In the genomic region with DNA sequence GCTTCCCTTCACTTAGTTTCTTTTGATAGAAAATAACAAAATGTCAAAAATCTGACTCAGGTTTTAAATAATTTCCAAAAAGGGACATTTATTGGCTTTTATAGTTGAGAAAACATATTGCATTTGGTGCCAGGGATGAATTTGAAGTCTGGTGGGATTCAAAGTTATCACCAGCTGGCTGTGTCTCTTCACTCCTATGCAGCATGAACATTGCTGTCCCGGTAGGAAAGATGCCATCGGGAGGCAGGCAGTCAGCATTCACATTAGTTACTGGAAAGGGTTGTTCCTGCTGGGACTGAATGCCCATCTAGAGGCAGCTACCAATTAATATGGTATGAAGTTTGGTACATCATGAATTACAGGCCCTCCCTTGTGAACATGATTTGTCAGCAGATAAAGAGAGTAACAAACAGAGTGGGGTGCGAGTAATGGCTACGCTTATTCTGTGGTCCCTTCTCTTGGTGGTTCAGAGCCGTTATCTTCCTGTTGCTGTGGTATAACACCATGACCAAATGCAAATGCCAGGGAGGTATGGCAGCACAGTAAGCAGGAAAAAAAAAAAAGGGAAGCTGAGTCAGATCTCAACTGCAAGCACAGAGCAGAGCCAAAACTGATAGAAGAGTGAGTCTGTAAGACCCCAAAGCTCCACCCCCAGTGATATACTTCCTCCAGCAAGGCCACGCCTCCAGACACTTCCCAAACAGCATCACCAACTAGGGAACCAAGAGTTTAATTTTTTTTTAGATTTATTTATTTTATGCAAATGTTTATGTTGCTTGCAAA, we compare ENCODE assay signal across 18 mouse cellular contexts.
DNase-seq lines count a peak whose midpoint lies in the region.
"Had no signal": no experiment of that assay in that cellular context is flagged by ENCODE, and none has a peak within 500 bp of the region (broad histone marks: within the 10 kb centered on the region; RNA-seq: fewer than 3 reads in every experiment).

No protein-coding gene starts in this region.

- DNase-seq in layer of hippocampus, adult 18-20 months (ENCODE audit: low spot score in 2 of 2): peak; percentile 23 to 68
- DNase-seq in layer of hippocampus, adult 9-10 months (ENCODE audit: low spot score): no peak
- peak; percentile 33 for DNase-seq in brain, adult 2 months (ENCODE audit: low read depth, low spot score)
- peak; percentile 62 for DNase-seq in layer of hippocampus, adult 9-11 months
- no peak for DNase-seq in adrenal gland, postnatal 10 days
- DNase-seq in Muller cell, postnatal 12 days (ENCODE audit: inconsistent ontology term): no peak
- no peak for DNase-seq in ovary, postnatal 10 days (ENCODE audit: low spot score)
- DNase-seq: adrenal gland, postnatal 25 days; cerebellum, adult 11 months; cerebellum, postnatal 10 days; forebrain, postnatal 0 days; gastrocnemius, postnatal 14 days; heart, adult 2 months; heart, postnatal 4 days; kidney, postnatal 36 days; lung, adult 18-20 months; lung, postnatal 10 days; right cerebral cortex, postnatal 14 days had no signal

Comparison
In these comparisons a context has a peak if more than half of its experiments do, and no peak if none do; other contexts are left out.
1. DNase-seq: peak in layer of hippocampus, adult 18-20 months (2 of 2), brain, adult 2 months (single experiment) and layer of hippocampus, adult 9-11 months (single experiment); none in layer of hippocampus, adult 9-10 months (single experiment), adrenal gland, postnatal 10 days (single experiment), Muller cell, postnatal 12 days (single experiment) and ovary, postnatal 10 days (single experiment).